Mouse (Mus musculus) heart, postnatal 36 days (tissue): ENCODE data around the gene Cacna2d3. TPM values are rescaled to one million over a fixed set of nuclear protein-coding genes. Genes with fewer than 3 reads are reported as not detected.

Source experiments
- DNase-seq, 2 experiments: peaks; one replicate each; pipeline ENCODE4 v3.0.0; 2021 to 2022
- intact Hi-C: fragments of 180-260 bp; cut with DNase I; formaldehyde crosslinking; loops from one replicate; pipeline ENCODE4 v1.15.1; 2025
- total RNA-seq, 2 experiments: library from RNA; stranded (reverse); gene quantifications; 2 replicates each; pipeline ENCODE4 v1.2.3; 2021

The Cacna2d3 gene
- total RNA-seq, 2 experiments from 2014 or later, result 0.47 to 1.2 TPM

DNA sequence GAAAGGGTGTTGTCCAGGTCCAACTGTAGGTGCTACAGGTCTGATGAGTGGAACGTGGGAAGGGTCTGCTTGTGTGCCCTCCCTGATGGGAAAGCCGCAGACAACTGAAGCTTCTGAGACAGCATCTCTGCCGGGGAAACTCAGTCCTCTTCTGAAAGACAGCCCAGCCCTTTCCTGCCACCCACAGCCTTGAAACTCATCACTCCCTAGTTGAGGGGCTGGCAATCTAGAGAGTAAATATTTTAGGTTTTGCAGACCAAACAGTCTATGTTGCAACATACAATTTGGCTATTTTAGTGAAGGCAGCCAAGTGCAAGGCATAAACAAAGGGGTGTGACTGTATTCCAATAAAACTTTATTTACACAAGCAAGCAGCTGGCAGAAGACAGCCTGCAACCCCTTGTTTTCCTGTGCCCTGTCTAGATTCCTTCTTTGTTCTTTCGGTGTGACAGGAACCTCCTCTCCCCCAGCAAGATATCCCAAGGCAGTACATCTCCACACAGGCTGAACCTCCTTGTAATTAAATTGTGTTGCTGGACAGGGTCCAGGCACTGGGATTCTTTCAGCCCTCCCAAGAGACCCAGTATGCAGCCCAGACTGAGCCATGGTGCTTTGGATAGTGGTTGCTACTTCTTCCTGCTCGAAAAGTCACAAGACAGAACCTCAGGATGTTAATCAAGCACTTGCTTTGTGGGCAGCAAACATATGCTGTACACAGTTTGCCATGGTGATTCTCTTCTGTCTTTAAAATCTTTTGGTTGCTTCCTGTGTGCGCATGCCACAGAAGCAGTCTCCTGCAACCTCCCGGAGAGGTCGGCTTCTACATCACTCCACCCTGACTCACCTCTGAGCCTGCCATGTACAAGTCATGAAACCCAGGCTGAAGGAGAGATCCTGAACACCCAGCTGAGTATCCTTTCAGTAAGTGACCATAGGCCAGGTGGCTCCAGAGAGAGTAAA, 317.5 kb downstream of the Cacna2d3 start:
- intact Hi-C loops, result no loop called here
- DNase-seq, result no peak

DNA sequence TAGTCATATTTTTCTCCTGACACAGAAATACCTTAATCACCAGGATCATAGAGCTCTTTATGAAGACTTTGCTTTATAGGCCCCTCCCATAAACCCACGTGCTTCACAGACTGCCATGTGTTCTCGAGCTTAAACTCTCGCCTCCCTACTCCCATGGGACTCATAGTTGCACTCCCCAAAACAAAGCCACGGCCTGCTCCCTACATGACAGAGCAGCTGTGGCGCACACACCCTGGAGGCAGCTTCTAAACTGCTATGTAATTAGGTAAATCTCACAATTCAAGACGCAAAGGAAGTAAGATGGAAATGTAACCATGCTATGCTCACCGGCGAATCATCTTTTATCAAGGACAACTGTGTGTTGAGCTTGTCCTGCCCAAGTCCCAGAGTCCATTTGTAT, 319.2 kb downstream of the Cacna2d3 start:
- no peak for DNase-seq
- intact Hi-C loops, result no loop called here

DNA sequence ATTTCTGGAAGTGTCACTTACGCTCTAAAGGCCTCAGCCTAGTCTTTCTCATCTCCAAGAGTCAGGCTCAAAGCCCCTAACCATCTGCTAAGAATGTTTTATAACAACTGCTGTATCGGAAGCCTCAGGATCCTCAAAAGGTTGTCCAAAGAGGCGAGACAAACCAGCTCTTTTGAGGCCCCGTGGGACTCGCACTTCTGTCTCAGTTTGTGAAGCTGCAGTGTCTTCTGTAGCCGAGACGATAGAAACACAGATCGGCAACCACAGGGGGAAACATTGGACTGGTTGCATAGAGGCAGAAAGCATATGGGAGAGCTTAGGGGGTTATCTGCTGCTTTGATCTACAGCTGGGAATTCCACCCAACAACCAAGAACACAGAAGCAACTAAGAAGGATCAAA, 327.9 kb downstream of the Cacna2d3 start:
- intact Hi-C loops, result no loop called here
- DNase-seq, result no peak

DNA sequence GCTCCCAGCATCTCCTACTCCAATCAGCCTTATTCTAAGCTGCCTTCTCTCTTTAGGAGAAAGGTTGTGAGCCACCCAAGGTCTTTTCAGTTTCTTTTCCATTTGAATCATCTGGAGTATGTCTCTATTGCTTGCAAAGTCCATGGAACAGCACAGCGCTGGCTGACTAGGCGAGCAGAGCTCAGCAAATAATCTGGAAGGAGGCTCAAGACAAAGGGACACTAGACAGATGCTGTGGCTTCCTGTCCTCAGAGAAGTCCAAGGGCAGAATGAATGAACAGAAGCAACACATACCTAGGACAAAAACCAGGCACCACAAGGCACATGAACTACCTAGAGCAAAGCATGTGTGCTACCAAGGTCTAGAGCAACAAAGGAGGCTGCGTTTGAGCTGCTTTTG, 328.8 kb downstream of the Cacna2d3 start:
- intact Hi-C loops, result no loop called here
- DNase-seq, result no peak

DNA sequence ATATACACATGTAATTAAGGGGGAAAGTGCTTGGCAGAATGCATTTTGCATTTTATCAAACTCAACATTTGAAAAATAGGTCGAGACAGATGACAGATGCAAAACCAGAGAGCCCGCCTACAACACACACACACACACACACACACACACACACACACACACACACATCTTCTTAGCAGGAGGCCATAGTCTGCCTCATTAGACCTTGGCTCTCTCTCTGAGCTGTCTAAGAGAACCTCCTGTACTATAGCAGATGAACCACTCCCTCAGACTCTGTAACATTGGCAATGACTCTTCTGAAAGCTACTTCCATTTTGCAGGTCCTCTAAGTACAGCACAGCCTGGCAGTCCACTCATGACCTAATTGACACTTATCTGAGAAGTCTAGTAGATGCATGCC, 330.2 kb downstream of the Cacna2d3 start:
- intact Hi-C loops, result no loop called here
- no peak for DNase-seq

DNA sequence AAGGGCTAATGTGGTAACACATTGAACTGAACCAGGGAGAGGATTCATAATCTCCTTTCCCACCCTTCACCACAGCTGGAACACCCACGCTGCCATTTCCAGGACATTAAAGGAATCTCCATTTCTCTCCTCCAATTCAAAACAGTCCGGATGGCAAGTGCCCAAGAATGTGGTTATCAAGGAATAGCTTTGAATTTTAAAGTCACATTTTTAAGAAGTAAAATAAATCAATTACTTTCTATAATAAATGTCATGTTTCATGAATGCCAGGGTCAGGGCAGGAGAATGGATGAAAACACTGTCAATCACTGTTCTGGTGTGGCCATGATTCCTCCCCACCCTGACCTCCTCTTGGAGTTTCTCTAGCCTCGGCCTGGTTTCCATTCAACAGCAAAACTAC, 333.9 kb downstream of the Cacna2d3 start:
- DNase-seq, result no peak
- intact Hi-C loops, result no loop called here

DNA sequence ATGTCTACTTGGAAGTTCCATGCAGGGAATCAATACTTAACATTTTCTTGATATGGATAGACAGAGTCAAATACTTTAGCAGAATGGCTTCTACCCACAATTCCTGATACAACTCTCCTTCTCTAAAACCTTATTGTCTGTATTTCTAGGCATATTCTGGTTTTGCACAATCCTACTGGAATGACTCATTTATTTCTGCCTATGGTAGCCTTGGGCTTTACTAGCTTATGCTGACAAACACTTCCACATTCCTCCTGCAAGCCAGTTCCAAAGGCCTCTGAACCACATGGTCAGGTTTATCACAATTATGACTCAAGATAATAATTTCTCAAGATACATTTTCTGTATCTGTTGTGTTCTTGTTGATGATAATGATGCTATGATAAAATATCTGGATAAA, 336.2 kb downstream of the Cacna2d3 start:
- intact Hi-C loops, result no loop called here
- DNase-seq, result no peak

DNA sequence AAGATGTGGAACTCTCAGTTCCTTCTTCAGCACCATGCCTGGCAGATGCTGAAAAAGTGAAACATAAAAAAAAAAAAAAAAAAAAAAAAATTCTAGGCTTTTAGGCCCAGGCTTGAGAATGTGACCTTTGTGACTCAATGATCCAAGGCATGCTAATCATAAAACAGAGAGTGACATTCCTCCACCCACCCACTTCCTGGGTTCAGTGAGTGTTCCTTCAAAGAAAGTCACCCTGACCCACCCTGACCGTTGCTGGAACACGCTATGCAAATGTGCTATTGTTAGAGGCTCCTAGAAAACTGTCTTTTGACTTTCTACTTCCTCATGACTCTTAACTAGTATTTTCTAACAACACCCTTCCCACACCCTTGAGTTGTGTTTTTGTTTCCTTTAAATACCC, 338.9 kb downstream of the Cacna2d3 start:
- intact Hi-C loops, result no loop called here
- DNase-seq, result no peak

DNA sequence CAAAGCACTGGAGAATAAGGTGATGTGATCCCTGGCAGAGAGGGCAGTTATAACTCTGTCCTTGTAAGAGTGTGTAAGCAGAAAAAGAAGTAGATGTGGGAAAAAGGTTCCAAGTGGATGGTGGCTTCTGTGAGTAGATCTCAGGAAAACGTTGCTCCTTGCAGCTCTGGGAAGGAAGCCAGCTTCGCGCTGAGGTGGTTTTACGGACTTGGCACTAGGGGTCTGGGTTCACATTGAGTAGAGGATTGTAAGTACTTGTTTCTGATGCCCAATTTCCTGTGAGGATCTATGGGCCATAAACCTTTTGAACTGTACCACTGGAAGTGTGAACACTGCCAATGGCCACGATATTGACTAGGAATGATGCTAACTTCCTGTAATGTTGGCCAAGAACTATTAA, 354.8 kb downstream of the Cacna2d3 start:
- DNase-seq, result peak in 1 of 2 experiments; percentile 2
- intact Hi-C loops, result no loop called here

DNA sequence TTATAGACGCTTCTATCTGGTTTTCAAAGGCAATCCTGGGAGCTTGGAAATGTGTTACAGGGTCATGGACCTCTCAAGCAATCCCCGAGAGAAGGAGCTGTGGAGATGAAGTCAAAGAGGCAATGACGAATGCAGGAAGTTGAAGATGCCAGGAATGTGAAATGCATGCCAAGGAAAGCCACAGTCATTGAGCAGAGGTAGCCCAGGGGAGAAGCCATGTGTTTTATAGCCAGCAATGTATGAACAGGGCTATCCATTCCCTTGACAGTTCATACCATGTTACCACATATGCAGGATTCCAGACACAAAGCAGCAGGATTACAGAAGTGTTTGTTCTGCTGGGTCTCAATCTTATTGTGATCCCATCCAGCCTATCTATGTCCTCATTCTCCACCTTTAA, 359.2 kb downstream of the Cacna2d3 start:
- intact Hi-C loops, result no loop called here
- DNase-seq, result no peak

DNA sequence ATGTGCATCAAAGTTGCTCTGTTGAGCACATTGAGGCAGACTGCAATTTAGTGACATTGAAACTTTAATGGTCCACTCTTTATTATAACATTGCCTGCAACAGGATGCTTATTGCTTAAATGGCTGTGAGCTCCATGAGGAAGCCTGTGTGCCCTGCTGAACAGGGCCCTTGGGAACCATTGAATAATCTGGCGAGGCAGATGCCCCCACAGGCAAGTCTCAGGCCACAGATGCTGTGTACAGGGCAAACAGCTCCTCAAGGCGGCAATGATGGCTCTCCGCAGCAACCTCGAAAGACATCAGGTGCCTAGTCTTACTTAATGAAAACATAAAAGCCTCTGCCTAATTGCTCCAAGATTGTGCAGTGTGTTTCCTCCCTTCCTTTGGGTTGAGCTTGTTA, 371.0 kb downstream of the Cacna2d3 start:
- DNase-seq, result no peak
- intact Hi-C loops, result no loop called here

DNA sequence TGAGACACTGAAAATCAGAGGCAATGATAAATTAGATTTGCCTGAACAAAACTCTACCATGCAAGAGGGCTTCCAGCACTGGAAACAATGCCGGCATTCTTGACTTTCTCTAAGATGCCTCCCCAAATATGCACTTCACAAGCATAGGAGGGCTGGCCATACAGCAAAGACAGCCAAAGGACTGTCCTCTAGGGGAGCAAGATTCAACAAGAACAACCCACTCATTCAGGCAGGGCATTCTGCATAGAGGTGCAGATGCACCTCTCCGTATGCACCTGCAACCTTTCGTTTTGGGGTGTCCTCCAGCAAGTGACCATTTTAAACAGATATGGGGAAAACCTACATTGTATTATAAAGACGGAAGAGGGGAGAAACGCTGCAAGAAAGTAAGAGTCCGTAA, 380.1 kb downstream of the Cacna2d3 start:
- intact Hi-C loops, result no loop called here
- no peak for DNase-seq

DNA sequence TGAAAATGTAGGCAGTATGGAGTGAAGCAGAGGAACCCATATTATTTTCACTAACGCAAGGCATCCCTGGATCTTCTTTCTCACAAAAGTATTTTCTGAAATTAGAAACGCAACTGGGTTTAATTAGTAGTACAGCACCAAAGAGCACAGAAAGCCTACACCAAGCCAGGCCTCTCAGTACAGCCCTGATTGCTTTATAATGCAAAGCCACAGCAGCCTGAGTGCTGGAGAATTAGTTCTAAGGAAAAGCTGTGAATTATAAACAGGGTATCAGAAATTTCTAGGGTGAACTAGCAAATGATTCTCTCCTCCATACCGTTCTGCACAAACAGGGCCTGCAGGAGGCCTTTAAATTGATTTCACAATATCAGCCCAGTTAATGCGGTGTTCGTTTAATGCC, 380.9 kb downstream of the Cacna2d3 start:
- no peak for DNase-seq
- intact Hi-C loops, result no loop called here

DNA sequence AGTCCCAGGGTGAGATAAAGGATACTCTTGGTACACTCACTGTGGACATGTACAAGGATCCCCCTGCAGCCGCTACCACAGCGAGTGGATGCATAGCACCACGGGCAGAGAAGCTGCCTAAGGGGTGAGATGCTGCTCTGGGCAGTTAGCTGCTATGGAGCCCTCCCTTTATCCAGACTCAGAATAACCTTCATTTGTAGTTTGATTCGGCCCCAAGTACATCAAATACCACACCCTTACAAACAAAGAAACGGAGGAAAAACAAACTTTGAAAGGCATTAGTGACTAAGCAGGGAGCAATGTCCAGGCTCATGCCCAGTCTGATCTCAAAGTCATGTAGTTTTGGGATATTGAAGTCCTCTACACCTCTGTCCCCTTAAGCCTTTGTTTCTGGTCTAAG, 386.8 kb downstream of the Cacna2d3 start:
- intact Hi-C loops, result no loop called here
- no peak for DNase-seq

DNA sequence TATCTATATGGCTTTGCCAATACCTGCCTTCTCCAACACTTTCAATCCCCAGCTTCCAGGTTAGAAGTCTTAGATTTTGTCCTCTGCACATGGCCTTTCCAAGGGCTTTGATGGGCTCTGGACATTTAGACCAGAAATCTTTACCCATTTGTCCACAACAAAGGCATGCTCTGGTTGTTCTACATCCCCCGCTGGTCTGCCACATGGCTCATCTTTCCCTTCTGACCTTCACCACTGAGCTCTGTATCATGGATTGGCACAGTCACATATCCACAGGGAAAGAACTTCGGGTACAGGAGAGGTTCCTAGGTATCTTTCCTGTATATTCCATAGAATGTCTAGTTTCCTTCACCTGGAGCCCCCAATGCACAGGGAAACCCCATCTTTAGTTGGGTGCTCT, 387.4 kb downstream of the Cacna2d3 start:
- intact Hi-C loops, result no loop called here
- no peak for DNase-seq

DNA sequence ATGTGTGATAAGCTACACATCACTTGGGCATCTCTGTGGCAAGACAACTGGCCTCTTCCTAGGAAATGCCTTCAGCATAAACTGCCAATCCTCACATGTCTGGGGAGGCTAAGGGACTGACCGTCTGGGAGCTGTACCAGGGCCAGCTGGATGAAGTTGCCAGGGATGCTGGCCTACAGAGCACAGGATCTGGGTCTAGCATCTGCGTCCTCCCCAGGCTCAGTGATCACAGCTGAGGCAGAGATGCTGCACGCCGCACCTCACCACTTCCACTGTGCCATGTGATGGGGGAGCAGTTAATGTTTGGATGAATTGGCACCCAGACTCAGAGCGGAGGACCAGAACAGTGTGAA, 397.3 kb downstream of the Cacna2d3 start:
- no peak for DNase-seq
- intact Hi-C loops, result no loop called here

DNA sequence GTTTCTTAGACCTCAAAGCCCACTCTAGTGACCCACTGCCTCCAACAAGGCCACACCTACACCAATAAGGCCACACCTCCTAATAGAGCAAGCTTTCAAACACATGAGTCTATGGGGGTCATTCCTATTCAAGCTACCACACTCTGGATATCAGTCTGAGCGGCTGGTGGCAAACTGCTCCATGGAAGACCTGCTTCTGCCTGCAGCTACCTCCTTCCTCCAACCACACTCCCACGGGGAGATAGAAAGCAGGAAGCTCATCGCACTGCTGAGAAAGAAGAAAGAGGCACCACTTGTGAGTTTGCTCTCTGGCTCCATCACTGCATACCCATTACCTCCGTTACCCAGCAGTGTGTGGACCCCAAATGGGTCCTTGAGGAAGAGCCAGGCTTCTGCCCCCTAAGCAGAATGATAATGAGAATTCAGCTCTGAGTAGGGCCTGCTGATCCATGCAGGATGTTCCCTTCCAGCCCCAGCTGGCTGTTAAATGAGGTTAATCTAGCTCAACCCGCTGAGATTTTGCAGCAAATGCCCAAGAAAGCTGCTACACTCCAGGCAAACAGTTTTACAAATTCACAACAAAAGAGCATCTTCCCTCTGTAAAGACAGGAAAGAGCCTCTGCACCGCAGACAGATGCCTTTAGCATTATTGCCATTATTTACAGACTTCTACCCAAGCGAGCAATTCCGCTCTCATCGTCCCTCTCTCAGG, 397.8 kb downstream of the Cacna2d3 start:
- intact Hi-C loops, result no loop called here
- DNase-seq, result no peak

DNA sequence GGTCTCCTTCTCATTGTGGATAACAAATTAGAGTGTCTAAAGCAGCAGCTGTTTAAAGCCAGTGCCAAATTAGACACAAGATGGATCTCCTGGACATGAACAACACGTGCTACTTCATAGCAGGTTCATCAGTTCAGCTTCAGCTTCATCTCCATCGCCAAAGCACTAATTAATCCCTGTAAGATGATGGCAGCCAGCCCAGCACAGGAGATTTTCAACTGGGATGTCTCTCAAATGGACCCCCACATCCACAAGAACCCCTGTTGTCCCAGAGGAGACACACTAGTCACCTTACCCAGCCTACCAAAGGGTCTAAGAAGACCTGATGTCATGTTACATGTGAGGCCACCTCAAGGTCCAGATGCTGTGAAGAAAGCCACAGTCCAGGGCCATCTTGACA, 408.2 kb downstream of the Cacna2d3 start:
- intact Hi-C loops, result no loop called here
- DNase-seq, result no peak

DNA sequence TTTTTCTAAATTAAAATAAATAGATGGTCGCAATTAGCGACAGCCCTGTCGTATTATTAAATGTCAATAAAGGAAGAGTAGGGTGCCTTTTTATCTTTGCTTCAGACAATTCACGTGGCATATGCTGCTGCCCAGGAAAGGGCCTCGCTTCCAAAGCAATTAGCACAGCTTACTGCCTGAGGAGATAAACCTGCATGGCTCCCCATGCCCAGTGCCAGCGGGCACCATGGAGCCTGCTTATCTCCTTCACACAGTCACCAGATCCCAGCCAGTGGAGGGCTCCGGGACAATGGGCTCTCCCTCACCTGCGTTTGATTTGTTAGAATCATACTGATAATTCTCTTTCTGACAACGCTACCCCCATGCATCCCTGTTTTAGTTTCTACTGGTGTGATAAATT, 416.0 kb downstream of the Cacna2d3 start:
- intact Hi-C loops, result no loop called here
- peak in 1 of 2 experiments; percentile 1 for DNase-seq

DNA sequence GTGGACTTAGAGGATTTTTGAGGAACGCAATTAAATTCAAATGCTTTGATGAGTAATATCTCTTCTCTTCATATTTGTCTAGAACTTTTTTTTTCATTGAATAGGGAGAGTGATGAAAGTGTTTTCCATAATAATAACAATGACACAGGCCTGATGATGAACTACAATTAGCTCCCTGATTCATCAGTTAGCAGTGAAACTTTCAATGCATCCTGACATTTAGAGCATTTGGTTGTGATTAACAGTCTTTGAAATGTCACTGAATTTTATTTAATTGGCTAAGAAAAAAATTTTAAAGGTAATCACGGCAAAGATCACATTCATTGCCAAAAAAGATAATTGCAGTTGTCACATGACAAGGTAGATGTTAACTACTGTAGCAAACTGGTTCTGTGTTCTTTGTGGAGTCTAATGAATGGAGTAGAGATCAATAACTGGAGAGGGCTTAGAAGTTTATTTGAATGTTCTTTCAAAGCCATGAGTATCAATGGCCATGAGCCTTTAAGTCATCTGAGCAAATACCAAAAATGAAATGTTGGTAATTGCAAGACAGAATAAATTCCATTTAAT, 425.4 kb downstream of the Cacna2d3 start:
- intact Hi-C loops, result no loop called here
- DNase-seq, result no peak

DNA sequence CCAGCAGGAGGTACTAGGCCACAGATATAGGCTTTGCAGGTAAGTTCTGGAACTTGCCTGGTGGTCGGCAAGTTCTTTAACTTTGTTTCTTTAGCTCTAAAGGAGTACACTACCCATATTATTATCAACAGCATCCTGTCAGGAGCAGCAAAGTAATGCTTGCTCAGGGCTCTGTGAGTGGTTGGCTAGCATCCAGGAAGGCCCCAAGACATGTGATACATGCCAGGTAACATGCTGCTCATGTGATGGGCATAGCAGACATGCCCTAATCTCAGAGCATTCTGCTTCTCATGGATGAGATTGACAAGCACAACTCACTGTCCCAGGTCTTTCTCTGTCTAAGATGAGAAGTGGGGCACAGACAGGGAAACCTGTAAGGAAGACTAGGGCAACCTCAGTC, 442.8 kb downstream of the Cacna2d3 start:
- intact Hi-C loops, result loop anchor here (10.0 kb wide), 1 partner anchor 144 kb away; no protein-coding TSS in a partner anchor
- DNase-seq, result no peak

DNA sequence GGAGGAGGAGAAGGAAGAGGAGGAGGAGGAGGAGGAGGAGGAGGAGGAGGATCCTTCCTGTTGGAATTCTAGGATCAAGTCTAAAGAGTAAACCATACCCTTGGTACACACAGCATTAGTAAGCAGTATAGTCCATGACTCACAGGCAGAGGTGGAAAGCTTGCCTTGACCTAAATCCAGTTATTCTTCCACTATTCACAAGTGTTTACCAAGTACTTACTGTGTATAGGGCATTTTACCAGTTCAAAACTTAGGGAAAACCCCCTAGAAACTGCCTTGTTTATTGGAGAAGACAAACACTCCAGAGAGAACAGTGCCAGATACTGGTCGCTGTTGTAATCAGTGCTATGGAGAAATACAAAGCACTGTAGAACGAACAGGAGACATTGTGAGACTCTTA, 443.3 kb downstream of the Cacna2d3 start:
- DNase-seq, result no peak
- intact Hi-C loops, result loop anchor here (10.0 kb wide), 1 partner anchor 144 kb away; no protein-coding TSS in a partner anchor
